Mouse (Mus musculus): ENCODE measurements around the gene Fam241b. TPM values are rescaled to one million over a fixed set of nuclear protein-coding genes. Genes with fewer than 3 reads are reported as not detected.

Gene Fam241b
- polyA plus RNA-seq, 1 experiment from 2014 or later: 51.5 TPM

Other genes starting within 250 kb of the Fam241b start
- 0.41 and 1.3 TPM in 2 replicates for gene Col13a1, start 164.8 kb downstream of the Fam241b start, polyA plus RNA-seq (2014; fragmentation: Nextera tagmentation; extraction: Ambion mirVana)
- 0.29 and 0.45 TPM in 2 replicates for gene Neurog3, start 10.8 kb downstream of the Fam241b start, polyA plus RNA-seq (2014; fragmentation: Nextera tagmentation; extraction: Ambion mirVana)
- 10.1 and 13.7 TPM in 2 replicates for gene Tspan15, start 87.3 kb upstream of the Fam241b start, polyA plus RNA-seq (2014; fragmentation: Nextera tagmentation; extraction: Ambion mirVana)
- gene Tacr2, start 108.5 kb upstream of the Fam241b start, polyA plus RNA-seq (2014; fragmentation: Nextera tagmentation; extraction: Ambion mirVana): not detected in 2 replicates
- 31.0 and 48.9 TPM in 2 replicates for gene Hk1, start 236.0 kb upstream of the Fam241b start, polyA plus RNA-seq (2014; fragmentation: Nextera tagmentation; extraction: Ambion mirVana)